Mouse (Mus musculus) liver, postnatal 0 days (tissue): Measurements from ENCODE around the gene Atg2a. TPM values are rescaled to one million over a fixed set of nuclear protein-coding genes. Genes with fewer than 3 reads are reported as not detected.

Experiments used
- ATAC-seq: fragments of 200-750 bp; cut with Nextera tagmentation; 2 replicates; pipeline ENCODE4 v1.8.0; 2017; ENCODE audit warnings: mild to moderate bottlenecking, moderate library complexity
- DNase-seq: peaks from one replicate; pipeline ENCODE4 v3.0.0-alpha.2; 2016
- H3K27ac ChIP-seq: fragments of 300-500 bp; sonication (generic); 2 replicates; pipeline ENCODE4 v1.5.1; 2014; ENCODE audit warnings: antibody characterized with exemption, moderate library complexity, mild to moderate bottlenecking, low read depth
- H3K27me3 ChIP-seq: fragments of 300-500 bp; sonication (generic); 2 replicates; pipeline ENCODE4 v1.6.1; 2014; ENCODE audit warnings: low read length, control low read depth, mixed read lengths; ENCODE audit not compliant: insufficient read depth
- H3K36me3 ChIP-seq: fragments of 300-500 bp; sonication (generic); replicated peaks from 2 replicates; pipeline ENCODE4 v1.6.1; 2014; ENCODE audit warnings: mild to moderate bottlenecking, control low read depth, low read length, moderate library complexity, mixed read lengths; ENCODE audit not compliant: insufficient read depth
- H3K4me1 ChIP-seq: fragments of 300-500 bp; sonication (generic); 2 replicates; pipeline ENCODE4 v1.6.1; 2014; ENCODE audit warnings: antibody characterized with exemption, mild to moderate bottlenecking, control low read depth; ENCODE audit not compliant: insufficient read depth
- H3K4me2 ChIP-seq: fragments of 300-500 bp; sonication (generic); 2 replicates; pipeline ENCODE4 v1.6.1; 2014; ENCODE audit warnings: low read depth, mild to moderate bottlenecking, low read length, moderate library complexity, mixed read lengths
- H3K4me3 ChIP-seq: fragments of 300-500 bp; sonication (generic); 2 replicates; pipeline ENCODE4 v1.5.1; 2014; ENCODE audit warnings: low read depth, low read length
- H3K9ac ChIP-seq: fragments of 300-500 bp; sonication (generic); replicated peaks from 2 replicates; pipeline ENCODE4 v1.6.1; 2014; ENCODE audit warnings: mild to moderate bottlenecking, moderate library complexity
- H3K9me3 ChIP-seq: fragments of 300-500 bp; sonication (generic); 2 replicates; pipeline ENCODE4 v1.6.1; 2016; ENCODE audit warnings: mild to moderate bottlenecking, control low read depth, low read length, mixed read lengths
- CTCF ChIP-seq: sonication (generic); IDR thresholded peaks from 2 replicates; pipeline ENCODE4 v1.5.1; 2016; ENCODE audit warnings: antibody characterized with exemption, low read depth
- EP300 ChIP-seq: IDR thresholded peaks from 2 replicates; pipeline ENCODE4 v1.6.1; 2016; ENCODE audit warnings: antibody characterized with exemption, low read depth, mild to moderate bottlenecking
- WGBS: fragments of 180-500 bp; shearing (Covaris S2); extraction: QIAGEN DNeasy Blood & Tissue Kit; methylation state at CpG from one replicate; pipeline ENCODE4 v1.1.7; 2014; ENCODE audit not compliant: insufficient replicate concordance; 5-methylcytosine and 5-hydroxymethylcytosine counted together
- polyA plus RNA-seq: library from polyadenylated mRNA; unstranded; fragments of >200 nt; fragmentation: Nextera tagmentation; extraction: Ambion mirVana; gene quantifications from 2 replicates; pipeline ENCODE4 v1.2.1, GENCODE M21; 2015

Gene Atg2a
- polyA plus RNA-seq, 1 experiment from 2014 or later = 3.8 TPM

- Histone ChIP-seq H3K9ac (peak within 1 kb of the TSS; percentile 69), H3K27ac (peak within 1 kb of the TSS; percentile 96), H3K36me3 (no peaks in the 10 kb centered on the region), H3K9me3 (no peaks in the 10 kb centered on the region), H3K4me1 (peaks cover 30% of the 10 kb centered on the region), H3K27me3 (no peaks in the 10 kb centered on the region), H3K4me2 (peak within 1 kb of the TSS; percentile 83), H3K4me3 (peak within 1 kb of the TSS; percentile 70)
- peak; percentile 96 for DNase-seq
- 7% methylated on average over 42 of the region's 48 CpGs for WGBS
- peak; percentile 81 for TF ChIP-seq CTCF
- no peak for TF ChIP-seq EP300
- ATAC-seq = peak; percentile 94
Observed at GRCm38 (mm10) chr19:6235084-6236052, 6.1 kb upstream of the Atg2a start, which contains the start of gene Ppp2r5b. TSS of gene Ppp2r5b (minus strand) at chr19:6235872.

DNA sequence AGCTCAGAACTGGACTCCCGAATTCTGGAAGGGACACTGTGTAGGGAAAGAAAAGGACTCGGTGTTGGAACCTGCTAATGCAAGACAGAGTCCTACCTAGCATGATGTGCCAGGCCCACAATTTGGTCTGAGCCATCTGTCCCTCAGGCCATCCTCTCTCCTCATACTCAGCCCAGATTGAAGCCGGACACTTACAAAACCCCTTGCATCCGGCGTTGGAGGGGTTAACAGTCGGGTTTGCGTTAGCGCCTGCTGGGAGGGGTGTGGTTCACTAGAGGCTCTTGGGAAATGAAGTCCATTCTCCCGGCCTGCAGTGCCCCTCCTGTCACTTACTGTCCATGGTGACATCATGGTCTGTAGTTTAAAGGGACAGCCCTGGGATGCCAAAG lies 5.4 kb upstream of the Atg2a start:
- H3K27ac ChIP-seq = peak overlapping the region; percentile 96
- WGBS = 0% methylated on average over 9 of the region's 9 CpGs
- ATAC-seq (peak; percentile 92), DNase-seq (peak; percentile 90)
- peak overlapping the region; percentile 83 for H3K4me2 ChIP-seq
- H3K4me3 ChIP-seq = peak overlapping the region; percentile 70
- H3K4me1 ChIP-seq = peaks cover 36% of the 10 kb centered on the region
- H3K9ac ChIP-seq = peak overlapping the region; percentile 69
- peak; percentile 80; the same call in 1 of the 2 replicates for TF ChIP-seq EP300
- TF ChIP-seq CTCF = no peak
- no peaks in the 10 kb centered on the region for H3K27me3 ChIP-seq
- no peaks in the 10 kb centered on the region for H3K9me3 ChIP-seq
- H3K36me3 ChIP-seq = no peaks in the 10 kb centered on the region

DNA sequence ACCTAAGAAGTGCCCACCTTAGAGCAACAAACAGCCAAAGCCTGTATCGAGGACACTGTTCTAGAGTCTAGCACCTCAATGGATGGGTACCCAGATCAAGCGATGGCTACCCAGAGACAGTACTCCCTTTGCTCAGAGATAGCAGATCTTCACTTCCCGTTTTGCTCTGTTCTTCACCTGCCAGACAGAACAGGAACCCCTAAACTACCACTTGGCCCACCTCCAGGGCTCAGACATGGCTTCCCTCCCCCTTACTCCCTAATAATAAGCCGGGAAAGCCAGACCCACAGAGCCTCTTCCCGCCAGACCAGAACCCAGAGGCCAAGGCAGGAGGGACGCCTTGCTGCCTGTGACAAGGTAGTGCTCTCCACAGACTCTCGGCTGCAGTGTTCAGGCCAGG lies 4.6 kb upstream of the Atg2a start:
- no peak overlapping the region for H3K4me3 ChIP-seq
- 70% methylated on average over 7 of the region's 7 CpGs for WGBS
- H3K4me2 ChIP-seq = no peak overlapping the region
- no peaks in the 10 kb centered on the region for H3K36me3 ChIP-seq
- peaks cover 36% of the 10 kb centered on the region for H3K4me1 ChIP-seq
- no peaks in the 10 kb centered on the region for H3K9me3 ChIP-seq
- H3K9ac ChIP-seq = no peak overlapping the region
- H3K27me3 ChIP-seq = no peaks in the 10 kb centered on the region
- DNase-seq (no peak), ATAC-seq (no peak)
- no peak overlapping the region for H3K27ac ChIP-seq
- TF ChIP-seq EP300 = no peak
- TF ChIP-seq CTCF = no peak

DNA sequence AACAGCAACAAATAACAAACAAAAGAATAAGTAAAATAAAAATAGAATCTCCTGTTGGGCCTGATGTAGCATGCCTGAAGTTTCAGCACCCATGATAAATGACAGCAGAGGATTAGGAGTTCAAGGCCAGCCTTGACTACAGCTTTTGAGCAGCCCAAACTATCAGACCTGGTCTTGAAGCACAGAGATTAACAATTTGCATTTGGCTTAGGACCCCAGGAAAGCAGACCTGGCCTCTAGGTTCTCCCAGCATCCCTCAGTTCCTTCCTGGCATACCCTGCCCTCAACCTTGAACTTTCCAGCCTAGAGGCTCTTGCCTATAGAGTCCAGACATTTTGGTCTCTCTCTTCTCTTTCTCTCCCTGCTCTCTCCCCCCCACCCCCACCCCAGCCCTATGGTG lies 2.7 kb upstream of the Atg2a start:
- H3K4me2 ChIP-seq = no peak overlapping the region
- H3K27me3 ChIP-seq = no peaks in the 10 kb centered on the region
- TF ChIP-seq EP300 = no peak
- TF ChIP-seq CTCF = no peak
- no peak for ATAC-seq
- H3K9ac ChIP-seq = no peak overlapping the region
- peaks cover 50% of the 10 kb centered on the region for H3K4me1 ChIP-seq
- no peak for DNase-seq
- H3K4me3 ChIP-seq = no peak overlapping the region
- H3K9me3 ChIP-seq = no peaks in the 10 kb centered on the region
- H3K36me3 ChIP-seq = peaks cover 7% of the 10 kb centered on the region; the same call in 1 of the 2 replicates
- no peak overlapping the region for H3K27ac ChIP-seq

- Histone ChIP-seq H3K9ac (peak overlapping the region; percentile 6; the same call in 1 of the 2 replicates), H3K27ac (peak overlapping the region; percentile 75), H3K27me3 (no peaks in the 10 kb centered on the region), H3K4me2 (peak overlapping the region; percentile 45), H3K36me3 (peaks cover 16% of the 10 kb centered on the region; the same call in 1 of the 2 replicates), H3K9me3 (no peaks in the 10 kb centered on the region), H3K4me1 (peaks cover 43% of the 10 kb centered on the region), H3K4me3 (0 out of 2 replicates have a peak overlapping the region, but pooled peaks have one; percentile 22)
- no peak for DNase-seq
- WGBS = 26% methylated on average over 1 of the region's 1 CpGs
- TF ChIP-seq EP300 (no peak), CTCF (no peak)
- no peak for ATAC-seq
Observed at GRCm38 (mm10) chr19:6240136-6240535, 1.3 kb upstream of the Atg2a start.

- Histone ChIP-seq H3K36me3 (peaks cover 16% of the 10 kb centered on the region; the same call in 1 of the 2 replicates), H3K4me1 (peaks cover 40% of the 10 kb centered on the region), H3K27ac (peak overlapping the region; percentile 75), H3K4me3 (peak overlapping the region; percentile 22), H3K9me3 (no peaks in the 10 kb centered on the region), H3K4me2 (peak overlapping the region; percentile 45), H3K27me3 (no peaks in the 10 kb centered on the region), H3K9ac (no peak overlapping the region; the same call in 1 of the 2 replicates)
- no peak for DNase-seq
- WGBS = 44% methylated on average over 5 of the region's 5 CpGs
- no peak for ATAC-seq
- TF ChIP-seq CTCF (no peak), EP300 (no peak)
Observed at GRCm38 (mm10) chr19:6240725-6241124, 743 bp upstream of the Atg2a start.
